Mouse (Mus musculus): Measurements from ENCODE around the gene Pde4b.
"Not testable (repeated sequence)": the region's sequence is repeated elsewhere in the genome, so short reads cannot be mapped to it uniquely, and the experiment has no call there.

The Pde4b gene

DNA sequence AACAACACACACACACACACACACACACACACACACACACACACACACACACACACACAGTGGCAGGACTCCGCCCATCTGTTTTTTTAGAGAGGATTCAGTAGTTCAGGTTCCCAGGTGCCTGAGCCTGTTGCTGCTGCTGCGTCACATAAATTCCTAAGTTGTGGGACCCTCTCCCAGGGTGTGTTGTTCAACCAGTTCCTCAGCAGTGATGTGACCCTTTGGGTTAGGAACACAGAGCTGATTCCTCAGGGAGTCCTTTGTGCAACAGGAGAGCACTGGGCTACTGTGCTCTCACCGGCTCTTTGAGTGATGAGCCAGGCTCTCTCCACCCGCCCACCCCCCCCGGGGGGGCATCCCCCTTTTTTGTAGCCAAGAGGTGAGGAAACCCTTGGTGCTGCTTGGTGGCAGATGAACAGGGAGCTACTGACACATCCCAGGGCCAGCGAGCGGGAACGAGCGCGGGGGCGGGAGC, at the start of gene Pde4b:
Gene Pde4b, plus strand, starts transcription at position 453 of the 475 bp plus-strand sequence.
- no peak for DNase-seq

DNA sequence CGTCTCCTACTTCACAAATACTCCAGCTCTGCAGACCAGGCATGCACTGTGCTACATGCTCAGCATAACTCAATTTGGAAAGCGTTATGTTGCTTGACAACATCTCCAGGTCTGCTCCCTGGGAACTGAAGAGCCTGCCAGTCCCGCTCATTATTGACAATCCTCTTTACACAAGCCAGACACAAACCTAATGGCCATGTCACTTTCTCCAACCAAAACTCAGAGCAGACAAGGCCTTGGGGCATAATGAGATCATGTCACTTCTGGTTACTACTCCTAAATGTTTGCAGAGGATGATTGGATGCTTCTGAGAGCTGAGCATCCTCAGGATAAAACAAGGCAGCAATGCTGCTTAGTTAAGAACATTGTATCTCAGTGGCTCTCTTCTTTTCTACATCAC, 47.2 kb upstream of the Pde4b start:
- no peak for DNase-seq

DNA sequence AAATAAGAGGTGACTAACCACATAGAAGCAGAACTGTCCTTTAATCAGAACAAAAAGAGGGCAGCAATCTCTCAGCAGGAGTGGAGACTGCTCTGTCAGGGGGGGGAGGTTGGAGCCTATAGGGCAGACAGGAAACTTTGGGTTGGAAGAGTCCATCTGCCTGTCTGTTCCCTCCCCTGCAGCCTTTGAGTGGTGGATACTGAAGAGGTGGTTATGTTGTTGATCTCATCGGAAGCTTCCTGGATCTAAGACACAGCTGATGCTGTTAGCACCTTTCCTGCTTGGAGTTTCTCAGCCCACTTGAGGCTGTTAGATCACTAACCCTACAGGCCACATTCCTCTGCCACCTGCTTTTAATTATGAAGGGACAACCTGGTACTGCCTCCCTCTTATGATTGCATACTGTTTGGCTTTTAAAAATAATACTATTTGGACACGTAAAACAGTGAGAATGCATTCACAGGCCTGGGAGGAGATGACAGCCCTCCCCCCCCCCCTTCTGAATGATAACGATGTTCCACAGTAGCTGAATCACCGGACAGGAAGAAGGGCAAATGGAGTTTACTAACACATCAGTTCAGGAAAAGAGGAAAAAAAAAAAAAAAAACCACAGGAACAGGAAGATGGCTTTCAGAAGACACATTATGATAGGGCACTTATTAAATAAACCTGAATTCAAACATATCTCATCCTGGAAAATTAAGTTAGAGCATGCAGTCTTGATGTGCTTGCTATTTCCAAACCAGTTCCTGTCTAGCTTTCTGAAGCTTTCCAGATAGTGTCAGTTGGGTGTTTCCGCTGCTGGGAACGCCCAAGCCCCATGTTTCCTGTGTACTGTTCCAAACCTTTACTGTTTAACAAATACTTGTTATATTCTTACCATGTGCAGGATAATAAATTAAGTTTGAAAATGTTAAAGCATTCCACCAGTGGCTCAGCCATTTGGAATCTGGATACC, 41.9 kb upstream of the Pde4b start:
- DNase-seq, result no peak

DNA sequence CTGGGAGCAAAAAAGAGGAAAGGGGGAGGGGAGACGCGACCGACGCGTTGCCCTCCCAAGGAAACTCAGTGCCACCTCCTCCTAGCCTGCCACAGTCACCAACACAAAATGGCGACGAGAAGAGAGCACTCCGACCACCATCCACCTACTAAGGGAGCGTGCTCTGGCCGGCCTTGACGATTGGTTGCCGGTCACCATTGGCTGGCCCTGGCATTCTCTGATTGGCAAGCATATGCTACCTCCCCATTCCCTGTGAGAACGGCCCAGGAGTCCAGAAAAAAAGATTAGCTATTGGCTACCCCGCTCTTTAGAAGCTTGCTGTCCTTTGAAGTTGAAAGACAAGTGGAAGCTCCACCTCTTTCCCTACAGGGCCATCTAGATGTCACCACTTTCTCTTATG, 38.0 kb upstream of the Pde4b start:
- DNase-seq, result not testable (repeated sequence)

DNA sequence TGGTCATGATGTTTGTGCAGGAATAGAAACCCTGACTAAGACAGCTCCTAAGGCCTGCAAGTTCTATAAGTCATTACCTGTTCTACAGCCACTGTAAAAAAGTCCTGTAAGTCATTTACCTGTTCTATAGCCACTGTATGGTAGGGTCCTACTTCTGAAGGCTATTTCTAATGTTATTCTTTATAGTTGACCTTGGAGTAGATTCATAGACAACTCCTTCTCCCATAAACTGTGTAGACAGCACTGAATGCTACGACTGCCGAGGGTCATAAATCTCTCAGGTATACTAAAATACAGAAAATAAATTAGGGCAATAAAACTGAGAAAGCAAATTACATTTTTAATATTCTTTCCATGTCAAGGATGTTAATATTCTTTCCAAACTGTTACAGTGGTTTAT, 26.0 kb upstream of the Pde4b start:
- DNase-seq, result no peak

DNA sequence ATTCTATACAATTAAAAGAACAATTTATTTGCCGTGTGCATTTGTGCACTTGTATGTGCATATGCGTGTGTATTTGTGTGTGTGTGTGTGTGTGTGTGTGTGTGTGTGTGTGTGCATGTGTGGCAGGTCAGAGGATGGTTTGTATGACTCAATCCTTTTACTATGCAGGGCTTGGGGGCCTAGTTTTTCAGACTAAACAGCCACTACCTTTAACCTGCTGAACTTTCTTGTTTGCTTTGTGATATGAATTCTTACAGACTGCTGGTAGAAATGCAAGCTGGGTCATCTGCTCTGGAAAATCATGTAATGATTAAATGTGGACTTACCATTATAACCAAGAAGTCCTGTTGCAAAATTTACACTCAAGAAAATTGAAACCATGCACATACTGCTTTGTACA, 18.0 kb upstream of the Pde4b start:
- no peak for DNase-seq

DNA sequence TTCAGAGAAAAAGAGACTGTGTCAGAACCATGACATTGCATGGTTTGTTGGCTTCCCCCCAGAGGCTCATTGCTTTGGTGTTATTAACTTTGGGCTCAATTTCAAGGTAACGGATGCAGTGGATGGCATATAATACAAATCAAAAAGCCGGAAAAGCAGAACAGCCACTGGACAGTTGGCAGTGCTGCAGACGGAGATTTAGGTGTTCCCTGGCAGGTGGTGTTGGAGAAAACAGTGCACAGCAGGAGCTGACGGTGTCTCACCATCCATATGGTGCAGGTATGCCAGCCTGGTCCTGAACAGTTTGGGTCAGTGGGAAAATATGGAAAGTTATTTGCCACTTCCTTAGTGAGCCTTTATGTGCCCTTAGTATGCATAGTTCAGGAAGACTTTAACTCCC, 1.0 kb upstream of the Pde4b start:
- no peak for DNase-seq

DNA sequence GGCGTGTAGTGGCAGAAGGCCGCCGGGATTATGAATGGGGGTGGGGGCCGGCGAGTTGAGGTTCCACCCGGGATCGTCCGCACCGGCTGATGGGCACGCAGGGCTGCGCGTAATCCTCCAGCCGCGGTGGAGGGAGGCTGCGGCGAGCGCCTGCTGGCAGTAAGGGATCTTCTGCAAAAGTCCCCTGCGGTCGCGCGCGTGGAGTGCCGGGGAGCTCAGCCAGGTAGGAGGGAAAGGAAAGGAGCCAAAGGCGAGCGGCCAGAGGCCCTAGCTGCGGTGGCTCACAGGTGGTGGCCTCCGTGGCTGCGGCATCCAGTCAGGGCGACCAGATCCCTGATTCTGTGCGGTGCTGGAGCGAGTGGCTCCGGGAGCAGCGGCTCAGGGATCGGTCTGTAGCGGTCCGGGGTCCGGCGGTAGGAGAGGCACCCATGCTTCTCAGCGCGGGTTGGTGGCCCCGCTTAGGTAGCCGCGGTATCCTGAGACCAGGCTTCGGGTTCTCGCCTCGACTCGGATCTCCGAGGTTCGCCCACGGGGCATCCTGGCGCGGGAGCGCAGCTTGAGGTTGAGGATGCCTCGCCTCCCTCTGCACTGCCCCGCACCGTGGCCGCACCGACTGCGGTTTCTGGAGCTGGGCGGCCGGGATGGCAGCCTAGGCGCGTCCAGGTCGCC, 357 bp downstream of the Pde4b start:
- no peak for DNase-seq

DNA sequence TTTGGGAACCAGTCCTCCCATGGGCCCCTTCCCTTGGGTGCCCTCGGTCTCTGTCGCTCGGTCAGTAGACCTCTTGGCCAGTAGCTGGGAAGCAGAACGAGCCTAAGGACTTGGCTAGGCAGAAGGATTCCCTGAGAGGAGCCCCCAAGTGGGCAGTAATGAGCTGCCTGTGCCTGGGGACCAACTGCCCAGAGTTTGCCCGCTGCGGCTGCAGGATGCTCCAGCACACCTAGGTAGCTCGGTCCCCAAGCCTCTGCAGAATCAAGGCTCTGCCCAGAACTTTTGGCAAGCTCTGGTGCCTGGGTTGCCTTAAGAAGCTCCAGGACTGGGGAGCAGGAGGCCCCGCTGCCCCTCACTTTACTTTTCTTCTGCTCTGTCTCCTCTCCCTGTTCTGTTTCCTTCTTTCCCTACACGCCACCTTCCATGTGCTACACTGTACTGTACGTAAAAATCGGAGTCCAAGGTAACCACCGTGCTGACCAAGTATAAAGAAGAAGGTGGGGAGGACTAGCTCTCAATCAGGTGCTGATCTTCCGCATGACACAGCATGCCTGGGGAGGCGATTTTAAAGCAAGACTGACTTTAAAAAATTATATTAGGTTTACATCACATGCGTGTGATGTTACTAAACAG, 1.0 kb downstream of the Pde4b start:
- DNase-seq, result no peak

DNA sequence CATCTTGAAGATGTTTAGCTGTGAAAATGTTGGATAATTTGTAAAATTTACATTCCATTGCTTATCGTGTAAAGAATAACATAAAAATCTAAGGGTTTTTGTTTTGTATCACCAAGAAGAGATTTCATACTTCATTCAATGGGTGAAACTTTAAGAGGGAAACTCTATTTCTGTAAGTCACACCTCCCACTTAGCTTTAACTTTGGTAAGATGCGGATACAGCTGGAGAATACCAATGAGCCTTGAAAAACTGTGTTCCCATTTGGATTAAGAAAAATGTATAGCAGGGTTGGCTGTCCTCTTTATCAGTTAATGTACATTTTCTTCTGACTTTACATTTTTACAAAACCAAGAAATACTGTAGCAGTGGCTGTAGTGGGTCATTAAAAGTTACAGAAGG, 8.5 kb downstream of the Pde4b start:
- no peak for DNase-seq

DNA sequence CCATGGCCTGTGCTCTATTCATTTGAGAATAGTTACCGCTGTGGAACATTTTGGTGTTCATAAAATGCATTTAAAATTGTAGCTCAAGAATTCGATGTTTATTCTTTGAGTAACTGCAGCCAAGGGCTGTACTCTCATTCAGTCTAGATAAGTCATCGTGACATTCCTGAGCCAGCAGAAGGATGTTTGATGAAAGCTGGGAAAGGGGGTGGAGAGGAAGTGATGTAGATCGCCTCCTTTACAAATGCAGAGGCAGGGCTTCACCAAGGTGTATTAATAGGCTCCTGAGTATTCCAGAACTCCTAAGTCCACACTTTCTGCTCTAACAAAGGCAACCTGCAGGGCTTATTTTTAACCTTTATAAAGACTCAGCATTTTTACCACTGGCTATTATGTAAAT, 14.9 kb downstream of the Pde4b start:
- DNase-seq, result no peak

DNA sequence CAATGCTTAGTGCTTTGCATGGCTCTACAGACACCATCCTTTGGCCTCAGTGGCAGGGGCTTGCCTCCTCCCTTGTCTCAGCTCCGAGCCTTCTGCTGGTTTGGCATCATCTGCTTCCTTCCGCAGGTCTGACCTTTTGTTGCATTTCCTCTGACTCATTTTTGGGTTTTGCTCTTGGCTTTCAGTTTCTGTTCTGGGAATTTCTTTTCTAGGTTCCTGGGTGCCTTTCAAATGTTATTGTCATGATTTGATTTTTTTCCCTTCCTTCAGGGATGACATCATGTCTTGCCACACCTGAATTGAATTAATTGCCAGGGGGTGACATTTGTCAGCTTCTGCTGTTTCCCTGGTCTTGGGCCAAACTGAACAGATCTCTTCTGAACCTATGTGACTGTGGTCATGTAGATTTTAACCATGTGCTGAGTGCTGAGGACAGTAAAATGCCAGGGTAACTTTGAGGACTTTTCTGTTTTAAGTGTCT, 17.2 kb downstream of the Pde4b start:
- DNase-seq, result no peak

DNA sequence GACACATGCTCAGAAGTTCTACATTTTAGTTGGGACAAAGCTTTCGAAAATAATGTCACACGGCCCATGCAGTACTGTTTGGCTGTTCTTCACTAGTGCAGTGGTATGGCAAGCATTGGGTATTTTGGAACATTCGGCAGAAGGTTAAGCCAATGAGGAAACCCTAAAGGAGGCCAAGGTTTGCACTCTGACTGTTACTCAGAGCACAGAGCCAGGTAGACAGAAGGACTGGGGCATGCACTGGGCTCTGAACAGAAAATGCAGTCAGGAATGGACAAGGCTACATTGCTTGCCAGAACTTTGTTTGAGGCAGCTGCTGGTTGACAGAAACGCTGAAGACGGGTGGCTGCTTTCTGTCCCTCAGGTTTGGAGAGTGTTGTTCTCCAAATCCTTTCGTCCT, 19.4 kb downstream of the Pde4b start:
- no peak for DNase-seq

DNA sequence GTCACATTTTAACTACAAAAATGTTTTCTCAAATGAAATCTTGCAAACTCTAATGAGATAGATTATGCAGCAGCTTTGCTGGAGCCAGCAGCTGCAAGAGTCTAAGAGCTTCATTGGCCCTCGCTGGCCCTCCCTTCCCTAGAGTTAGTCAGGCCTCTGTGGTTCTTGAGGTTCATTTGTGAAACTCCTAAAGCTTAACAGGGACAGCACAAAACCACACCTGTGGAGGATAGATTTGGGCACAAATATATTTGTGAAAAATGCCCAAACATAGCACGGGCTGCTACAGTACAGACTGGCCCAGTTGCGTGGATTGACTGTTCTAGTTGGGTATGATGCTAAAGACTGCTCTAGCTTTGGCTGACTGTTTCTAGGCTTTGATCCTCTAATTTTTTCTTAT, 32.1 kb downstream of the Pde4b start:
- DNase-seq, result no peak

DNA sequence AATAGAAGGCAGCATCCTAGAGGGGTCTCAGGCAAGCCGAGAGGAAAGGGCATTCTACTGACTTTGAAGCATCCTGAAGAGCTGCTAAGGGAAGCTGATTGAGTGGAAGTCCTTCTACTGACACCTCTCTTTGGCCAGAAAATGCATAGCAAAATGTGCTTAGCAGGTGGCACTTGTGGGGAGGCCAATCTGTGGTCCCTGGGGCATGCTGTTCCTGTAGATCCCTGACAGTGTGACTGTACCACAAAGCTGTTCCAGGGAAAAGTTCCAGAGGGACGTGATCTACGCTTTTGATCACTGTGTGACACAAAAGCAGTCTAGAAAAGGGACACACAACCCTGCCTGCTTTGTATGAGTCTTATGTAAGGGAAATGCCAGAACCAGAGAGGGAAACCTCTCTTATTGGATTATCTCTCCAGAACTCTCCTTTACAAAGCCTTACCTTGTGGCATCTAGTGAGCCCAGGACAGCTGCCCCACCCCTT, 49.1 kb downstream of the Pde4b start:
- DNase-seq, result no peak

DNA sequence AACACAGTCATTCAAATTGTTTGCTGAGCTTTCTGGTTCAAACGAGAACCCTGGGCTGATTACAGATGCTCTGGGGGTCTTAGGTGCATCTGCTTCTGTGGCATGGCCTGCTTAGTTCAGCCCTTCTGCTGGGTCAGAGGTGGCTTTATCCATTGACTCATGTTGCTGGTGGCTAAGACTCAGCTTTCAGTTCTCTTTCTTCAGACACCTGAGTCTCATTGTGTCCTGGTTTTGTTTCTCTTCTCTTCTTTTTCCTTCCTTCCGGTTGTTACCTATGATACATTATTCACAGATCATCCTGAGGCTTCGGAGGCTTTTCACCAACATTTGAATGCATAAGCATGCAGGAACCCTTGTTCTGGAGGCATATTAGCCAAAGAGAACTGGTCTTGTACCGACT, 51.0 kb downstream of the Pde4b start:
- no peak for DNase-seq

DNA sequence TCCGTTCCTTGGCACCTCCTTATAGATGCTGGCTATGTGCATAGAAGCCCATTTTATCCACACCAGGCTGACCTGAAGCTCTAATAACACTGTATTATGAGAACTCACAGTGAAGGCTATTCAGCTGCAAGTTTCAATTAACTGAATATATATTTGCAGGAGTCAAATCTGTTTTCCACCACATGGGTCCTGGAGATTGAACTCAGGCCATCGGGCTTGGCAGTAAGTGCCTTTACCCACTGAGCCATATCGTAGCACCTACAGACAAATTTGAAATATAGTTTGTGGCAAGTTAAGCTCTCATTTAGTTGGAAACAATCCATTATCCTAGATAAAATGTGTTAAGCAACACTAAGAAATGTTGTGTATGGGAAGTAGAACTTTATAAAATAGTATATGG, 53.9 kb downstream of the Pde4b start:
- DNase-seq, result no peak

DNA sequence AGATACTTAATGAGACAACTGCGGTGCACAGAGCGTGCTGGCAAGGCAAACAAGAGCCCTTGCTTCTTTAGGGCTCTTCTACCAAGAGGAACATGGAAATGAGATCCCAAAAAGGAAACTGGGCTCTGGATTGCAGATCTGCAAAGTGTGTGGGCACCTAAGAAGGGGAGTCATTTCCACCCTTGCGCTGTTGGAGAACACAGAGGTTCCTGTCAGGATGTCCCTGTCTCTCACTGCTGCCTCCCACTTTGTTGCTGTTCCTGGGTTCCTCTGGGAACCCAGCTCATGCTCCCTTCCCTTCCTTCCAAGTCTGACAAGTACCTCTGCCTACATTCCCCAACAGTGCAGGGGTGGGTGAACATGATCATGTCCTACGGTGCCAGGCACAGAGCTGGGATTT, 61.4 kb downstream of the Pde4b start:
- no peak for DNase-seq

DNA sequence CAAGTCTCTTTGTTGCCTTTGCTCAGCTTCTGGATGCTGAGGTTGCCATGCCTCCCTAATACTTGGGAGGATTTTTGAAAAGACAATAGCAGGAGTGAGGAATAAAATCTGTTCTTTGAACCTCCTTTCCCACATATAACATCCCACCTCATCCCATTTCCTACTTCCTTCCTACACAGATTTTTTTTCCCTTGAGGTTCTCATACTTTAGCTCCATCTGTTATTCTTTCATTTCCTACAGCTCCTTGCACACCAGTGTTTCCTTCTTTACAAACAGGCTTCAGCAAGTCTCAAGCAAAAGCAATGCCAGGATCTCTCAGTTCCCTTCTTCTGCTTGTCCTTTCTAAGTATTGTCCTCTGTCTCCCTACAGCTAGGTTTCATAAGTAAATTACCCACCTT, 71.8 kb downstream of the Pde4b start:
- DNase-seq, result no peak

DNA sequence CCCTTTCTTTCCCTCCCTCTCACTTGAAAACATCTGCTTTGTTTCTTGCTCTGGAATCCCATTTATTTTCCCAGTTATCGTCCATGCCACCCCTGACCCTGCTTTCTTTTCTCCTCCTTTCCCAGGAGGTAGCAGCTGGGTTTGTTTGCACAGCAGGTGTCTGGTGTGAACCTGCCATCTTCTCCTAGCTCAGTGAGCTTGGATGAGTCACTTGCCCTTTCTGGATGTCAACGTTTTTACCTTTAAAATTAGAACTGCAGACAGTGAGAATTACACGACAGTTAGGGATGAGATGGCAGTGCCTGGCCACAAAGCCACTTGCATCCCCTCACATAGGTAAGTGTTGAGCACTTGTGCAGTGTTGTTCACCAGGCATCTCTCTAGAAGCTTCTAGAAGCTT, 84.3 kb downstream of the Pde4b start:
- no peak for DNase-seq

DNA sequence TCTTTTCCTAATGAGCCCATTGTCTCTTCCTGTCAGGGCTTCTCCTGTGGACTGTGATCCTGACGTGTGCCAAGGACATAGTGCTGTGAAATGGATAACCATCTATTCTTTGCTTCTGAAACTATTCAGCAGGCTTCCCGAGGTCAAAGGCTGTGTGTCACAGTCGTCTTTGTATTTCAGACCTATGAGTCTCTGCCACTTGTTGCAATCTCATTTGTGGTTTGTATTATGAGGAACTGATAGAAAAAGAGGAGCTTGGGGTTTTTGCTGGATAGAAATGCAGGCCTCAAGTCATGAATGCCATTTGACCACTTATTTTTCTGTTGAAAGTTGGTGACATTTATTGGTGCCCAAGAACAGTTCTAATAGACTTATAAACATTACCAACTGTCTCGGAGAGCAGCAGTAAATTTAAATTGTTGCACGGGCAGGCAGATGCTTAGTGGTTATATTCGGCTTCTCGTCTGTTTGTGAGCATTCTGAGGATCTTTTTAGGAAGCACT, 85.4 kb downstream of the Pde4b start:
- DNase-seq, result no peak

DNA sequence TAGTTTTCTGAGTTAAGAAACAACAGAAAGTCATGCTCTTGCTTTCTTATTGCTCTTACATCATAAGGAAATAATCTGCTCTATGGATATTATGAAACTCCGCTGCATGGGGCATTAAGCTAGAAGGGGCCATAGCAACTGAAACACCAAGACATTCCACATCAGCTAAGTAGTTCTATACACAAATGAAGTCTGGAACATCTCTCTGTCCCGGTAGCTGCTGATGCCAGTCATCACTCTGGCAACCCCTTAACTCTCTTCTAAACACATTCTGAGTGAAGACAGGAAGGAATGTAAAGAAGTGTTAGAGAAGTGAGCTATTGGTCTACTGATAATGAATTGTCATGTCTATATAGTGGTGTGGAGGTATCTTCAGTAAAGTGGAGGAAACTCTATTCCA, 88.6 kb downstream of the Pde4b start:
- DNase-seq, result no peak

DNA sequence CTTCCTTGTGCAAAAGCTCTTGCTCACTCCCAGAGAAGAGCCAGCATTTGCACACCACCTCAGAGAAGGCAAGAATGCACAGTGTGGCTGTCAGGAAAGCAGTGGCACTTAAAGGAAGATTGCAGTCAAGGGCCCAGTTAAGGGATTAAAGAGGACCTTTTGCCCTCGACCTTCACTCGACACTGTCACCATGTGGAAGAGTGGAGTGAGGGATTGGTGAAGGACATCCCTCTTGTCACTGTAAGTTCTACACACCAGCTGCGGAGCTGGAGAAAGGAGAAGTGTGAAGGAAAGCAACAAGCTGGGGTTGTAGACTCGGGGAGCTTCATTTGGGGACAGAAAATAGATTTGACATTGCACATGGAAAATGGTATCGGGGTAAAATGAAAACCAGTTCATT, 89.9 kb downstream of the Pde4b start:
- no peak for DNase-seq

All from thymus, adult 18-20 months (tissue).